Mouse (Mus musculus) gastrocnemius, adult 2 months (tissue): ENCODE measurements around the gene Insl6. TPM values are rescaled to one million over a fixed set of nuclear protein-coding genes. Genes with fewer than 3 reads are reported as not detected.

Experiments used
- DNase-seq: peaks from one replicate; pipeline ENCODE4 v3.0.0; 2022
- H3K27ac ChIP-seq: fragments of 200-600 bp; 2 replicates; pipeline ENCODE4 v1.8.1; 2022; ENCODE audit warnings: mild to moderate bottlenecking
- H3K4me3 ChIP-seq: fragments of 200-600 bp; 2 replicates; pipeline ENCODE4 v1.8.1; 2022; ENCODE audit warnings: mild to moderate bottlenecking, moderate library complexity
- CTCF ChIP-seq: fragments of 200-600 bp; IDR thresholded peaks from 2 replicates; pipeline ENCODE4 v1.8.1; 2022; ENCODE audit warnings: antibody characterized with exemption, mild to moderate bottlenecking, moderate library complexity
- intact Hi-C: fragments of 180-260 bp; cut with DNase I; formaldehyde crosslinking; loops from one replicate; pipeline ENCODE4 v1.15.1; 2025
- long read RNA-seq, 2 experiments: library from polyadenylated mRNA; stranded (forward); transcript quantifications; one replicate each; pipeline ENCODE4 v2.0.0; 2021
- total RNA-seq, 2 experiments: library from RNA; stranded (reverse); gene quantifications; 2 replicates each; pipeline ENCODE4 v1.2.3; 2021

The Insl6 gene
- not detected for total RNA-seq
- long read RNA-seq, experiment 1: 0 reads
- long read RNA-seq, experiment 2, partial matches to known transcripts: 0 of 1 reads
- long read RNA-seq, experiment 2, other reads (novel, unspliced or antisense): 0 of 1 reads

DNA sequence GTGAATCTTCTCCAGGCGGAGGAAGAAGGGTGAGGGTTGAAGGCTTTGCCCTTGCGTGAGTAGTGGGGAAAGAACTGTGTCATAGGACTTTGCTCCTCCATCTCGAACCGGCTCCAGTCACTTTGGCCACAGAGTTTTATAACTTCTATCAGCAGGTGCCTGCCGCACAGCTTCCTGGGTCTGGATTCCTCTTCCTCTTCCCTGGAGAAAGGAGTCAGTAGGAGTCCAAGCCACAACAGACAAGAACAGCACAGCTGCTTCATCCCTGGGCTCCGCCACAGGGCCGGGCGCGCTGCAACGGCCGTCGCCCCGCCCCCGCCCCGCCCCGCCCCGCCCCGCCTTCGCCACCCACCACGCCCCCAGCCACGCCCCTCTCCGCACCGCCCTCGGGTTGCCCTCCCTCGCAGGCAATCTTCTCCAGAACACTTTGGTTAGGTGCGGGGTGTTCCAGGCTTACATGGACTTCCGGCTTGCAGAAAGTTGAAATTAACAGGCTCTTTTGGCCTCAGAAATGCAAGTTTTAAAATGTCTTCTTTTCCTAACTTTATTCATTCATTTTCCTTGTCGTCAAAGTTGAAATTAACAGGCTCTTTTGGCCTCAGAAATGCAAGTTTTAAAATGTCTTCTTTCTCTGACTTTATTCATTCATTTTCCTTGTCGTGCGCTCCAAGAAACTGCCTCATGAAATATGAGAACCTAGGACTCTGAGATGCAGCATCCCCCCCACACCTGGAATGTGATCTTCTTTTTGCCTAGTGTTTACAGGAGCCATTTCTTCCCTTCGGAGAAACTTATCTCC, at the start of gene Insl6:
Insl6 (minus strand) TSS at position 304 of the 799 bp plus-strand sequence.
- intact Hi-C loops: no loop called here
- Histone ChIP-seq H3K27ac (no peak within 1 kb of the TSS), H3K4me3 (peak within 1 kb of the TSS; percentile 60)
- no peak for TF ChIP-seq CTCF
- DNase-seq: peak; percentile 85

DNA sequence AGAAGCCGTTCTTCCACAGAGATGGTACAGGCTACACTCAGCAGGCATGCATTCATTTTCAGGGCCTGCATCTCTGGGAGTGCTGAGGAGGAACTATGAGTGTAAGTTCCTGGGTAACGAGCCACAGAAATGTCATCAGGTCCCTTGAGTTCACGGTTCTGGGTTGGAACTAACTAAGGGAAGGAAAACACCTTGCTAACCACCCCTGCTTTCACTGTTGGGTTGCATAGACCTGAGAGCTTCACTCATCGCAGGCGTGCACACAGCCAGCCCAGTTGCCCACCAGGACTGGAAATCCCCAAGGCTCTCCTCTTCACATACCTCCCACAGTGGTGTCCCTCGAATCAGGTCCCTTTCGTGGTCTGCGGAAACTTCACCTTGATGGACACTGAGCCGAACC, 49.8 kb upstream of the Insl6 start:
- no peak overlapping the region for H3K27ac ChIP-seq
- no peak for DNase-seq
- H3K4me3 ChIP-seq: no peak overlapping the region
- no peak for TF ChIP-seq CTCF
- intact Hi-C loops: no loop called here

DNA sequence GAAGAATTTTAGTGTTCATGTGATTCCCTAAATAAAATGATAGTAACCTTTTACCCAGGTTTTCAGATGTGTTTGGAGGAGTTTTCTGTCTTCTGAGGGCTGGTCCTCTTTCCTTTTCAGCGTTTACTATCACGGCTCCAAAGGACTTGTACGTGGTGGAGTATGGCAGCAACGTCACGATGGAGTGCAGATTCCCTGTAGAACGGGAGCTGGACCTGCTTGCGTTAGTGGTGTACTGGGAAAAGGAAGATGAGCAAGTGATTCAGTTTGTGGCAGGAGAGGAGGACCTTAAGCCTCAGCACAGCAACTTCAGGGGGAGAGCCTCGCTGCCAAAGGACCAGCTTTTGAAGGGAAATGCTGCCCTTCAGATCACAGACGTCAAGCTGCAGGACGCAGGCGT, 48.3 kb upstream of the Insl6 start:
- TF ChIP-seq CTCF: no peak
- intact Hi-C loops: no loop called here
- H3K4me3 ChIP-seq: peak overlapping the region; percentile 37
- no peak for DNase-seq
- H3K27ac ChIP-seq: peak overlapping the region; percentile 28; the same call in 1 of the 2 replicates

DNA sequence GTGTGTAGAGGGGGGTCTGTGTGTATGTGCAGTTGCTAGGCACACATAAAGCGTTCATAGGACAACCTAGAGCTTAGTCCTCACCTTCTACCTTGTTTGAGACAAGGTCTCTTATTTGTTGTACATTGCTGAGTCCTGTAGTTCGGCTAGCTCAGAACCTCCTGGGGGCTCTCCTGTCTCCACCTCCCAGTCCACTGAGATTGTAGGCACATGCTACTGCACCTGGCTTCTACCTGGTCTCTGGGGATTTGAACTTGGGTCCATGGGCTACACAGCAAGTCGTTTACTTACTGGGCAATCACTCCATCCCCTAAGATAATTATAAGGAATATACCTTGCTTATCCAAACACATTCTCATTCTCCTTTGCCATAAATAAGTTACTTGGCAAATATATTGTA, 47.5 kb upstream of the Insl6 start:
- intact Hi-C loops: no loop called here
- no peak for TF ChIP-seq CTCF
- H3K4me3 ChIP-seq: peak overlapping the region; percentile 70
- no peak for DNase-seq
- peak overlapping the region; percentile 78 for H3K27ac ChIP-seq

DNA sequence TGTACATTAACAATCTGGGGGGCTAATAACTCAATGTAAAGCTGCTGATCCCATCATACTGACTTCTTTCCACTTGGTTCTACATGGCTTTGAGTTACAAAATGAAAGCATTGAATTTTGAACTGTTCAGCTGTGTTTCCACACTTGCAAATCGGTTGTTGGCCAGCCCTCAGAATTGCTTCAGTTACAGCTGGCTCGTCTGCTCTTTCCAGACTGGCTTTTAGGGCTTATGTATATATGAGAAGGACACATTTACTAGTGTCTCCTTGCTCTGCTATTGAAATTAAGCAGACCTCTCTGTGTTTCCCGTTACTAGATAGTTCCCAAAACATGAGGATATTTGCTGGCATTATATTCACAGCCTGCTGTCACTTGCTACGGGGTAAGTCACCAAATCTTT, 47.0 kb upstream of the Insl6 start:
- peak; percentile 44 for DNase-seq
- intact Hi-C loops: no loop called here
- Histone ChIP-seq H3K27ac (peak overlapping the region; percentile 78), H3K4me3 (peak overlapping the region; percentile 70)
- TF ChIP-seq CTCF: no peak

DNA sequence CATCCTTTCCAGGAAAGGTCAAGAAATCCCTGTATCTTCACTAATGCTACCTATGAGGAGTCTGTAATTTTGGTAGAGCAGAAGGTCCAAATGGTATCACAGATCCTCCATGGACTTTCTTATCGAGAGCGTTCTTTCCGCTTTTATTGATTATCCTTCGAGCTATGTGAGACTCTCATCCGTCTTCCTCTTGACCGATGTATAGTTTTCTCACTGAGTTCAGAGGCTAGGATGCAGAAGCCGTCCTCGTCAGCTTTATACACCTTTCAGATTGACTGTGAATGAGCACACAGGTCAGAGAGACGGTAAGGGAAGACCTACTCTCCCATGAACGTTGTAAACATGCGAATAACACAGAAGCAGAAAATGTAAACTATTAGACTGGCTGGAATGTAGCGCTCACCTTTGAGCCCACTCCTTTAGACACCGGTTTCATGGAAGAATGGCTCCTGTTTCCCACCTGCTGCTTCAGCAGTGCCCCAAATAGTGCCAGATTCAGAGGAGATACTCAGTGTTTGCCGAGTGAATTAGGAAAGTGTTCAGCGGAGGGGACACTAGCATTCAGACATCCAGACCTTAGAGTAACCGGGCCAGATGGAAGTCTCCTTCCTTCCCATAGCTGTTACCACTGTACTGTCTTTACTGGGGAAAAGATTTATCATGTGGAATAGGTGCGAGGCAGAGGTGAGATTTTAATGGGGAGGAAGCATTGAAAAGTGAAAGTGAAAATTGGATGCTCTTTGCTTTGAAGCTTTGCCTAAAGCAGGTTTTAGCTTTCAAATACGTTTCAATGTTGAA, 46.3 kb upstream of the Insl6 start:
- Histone ChIP-seq H3K27ac (peak overlapping the region; percentile 78), H3K4me3 (peak overlapping the region; percentile 70)
- no peak for TF ChIP-seq CTCF
- intact Hi-C loops: no loop called here
- DNase-seq: no peak

DNA sequence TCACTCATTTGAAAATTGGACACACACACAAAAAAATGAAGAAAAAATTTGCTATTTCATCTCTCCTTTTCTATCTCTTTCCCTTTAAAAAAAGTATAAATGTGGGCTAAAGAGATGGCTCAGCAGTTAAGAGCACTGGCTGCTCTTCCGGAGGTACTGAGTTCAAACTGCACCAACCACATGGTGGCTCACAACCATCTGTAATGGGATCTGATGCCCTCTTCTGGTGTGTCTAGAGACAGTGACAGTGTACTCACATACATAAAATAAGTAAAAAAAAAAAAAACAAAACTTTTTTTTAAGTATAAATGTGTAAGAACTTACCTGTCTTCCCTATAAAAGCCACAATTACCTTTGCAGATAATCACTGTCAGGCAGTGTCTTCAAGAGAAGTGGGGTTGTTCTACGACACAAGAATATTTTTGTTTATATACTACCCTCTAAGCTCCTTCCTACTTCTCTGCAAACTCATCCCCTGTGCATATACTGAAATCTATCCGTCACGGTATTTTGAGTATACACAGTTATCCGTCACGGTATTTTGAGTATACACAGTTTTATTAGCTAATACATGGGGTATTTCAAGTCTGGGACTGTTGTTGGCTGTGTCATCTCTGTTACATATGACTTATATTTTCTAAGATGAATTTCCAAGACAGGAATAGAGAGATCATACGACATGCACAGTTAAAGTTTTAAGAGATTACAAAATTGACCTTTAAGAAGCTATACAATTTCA, 45.6 kb upstream of the Insl6 start:
- no peak for DNase-seq
- intact Hi-C loops: no loop called here
- TF ChIP-seq CTCF: no peak
- H3K27ac ChIP-seq: peak overlapping the region; percentile 78
- H3K4me3 ChIP-seq: no peak overlapping the region; the same call in 1 of the 2 replicates

DNA sequence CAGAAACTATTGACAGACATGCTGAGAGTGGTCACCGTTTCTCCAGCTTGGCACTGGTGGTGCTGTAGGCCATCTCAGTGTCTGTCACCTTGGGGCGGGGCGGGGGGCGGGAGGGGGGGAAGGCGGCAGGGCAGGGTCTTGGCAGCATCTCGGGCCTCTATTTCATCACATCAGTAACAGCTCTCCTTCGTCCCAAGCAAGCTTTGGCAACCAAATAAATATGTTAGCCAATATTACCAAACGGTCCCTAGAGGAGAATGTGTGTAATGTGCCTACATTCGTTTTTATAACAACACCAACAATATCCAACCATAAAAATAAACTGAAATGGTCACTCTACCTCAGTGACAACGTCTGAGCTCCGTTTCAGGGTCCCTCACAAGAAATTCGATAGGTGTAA, 45.0 kb upstream of the Insl6 start:
- peak; percentile 28 for DNase-seq
- intact Hi-C loops: no loop called here
- Histone ChIP-seq H3K4me3 (no peak overlapping the region), H3K27ac (peak overlapping the region; percentile 40; the same call in 1 of the 2 replicates)
- TF ChIP-seq CTCF: no peak

DNA sequence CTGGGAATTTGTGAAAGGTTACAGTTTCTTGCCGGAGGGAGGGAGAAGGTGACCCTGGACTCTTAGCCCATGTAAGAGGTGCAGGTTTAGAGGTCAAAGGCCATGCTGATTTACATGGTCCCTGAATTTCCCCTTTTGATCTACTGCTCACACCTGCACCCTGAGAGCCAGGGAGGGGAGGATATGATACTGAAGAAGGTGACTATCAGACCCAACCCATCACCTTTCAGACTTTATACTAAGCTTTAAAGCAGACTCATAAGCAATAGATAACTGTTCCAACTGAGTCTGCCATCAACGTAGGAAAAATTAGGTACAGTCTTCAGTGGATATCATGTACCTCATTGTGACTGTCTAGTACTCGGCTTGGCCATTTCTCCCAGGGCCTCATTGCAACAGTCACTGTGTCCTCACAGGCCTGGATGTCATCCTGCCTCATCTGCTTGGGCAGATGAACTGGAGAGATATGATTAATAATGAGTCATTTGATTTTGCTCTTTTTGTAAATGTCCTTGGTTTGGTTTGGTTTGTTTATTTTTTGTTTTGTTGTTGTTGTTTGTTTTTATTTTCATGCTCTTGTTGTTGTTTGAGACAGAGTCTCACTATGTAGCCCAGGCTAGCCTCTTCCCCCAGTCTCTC, 43.6 kb upstream of the Insl6 start:
- no peak for TF ChIP-seq CTCF
- DNase-seq: no peak
- Histone ChIP-seq H3K4me3 (peak overlapping the region; percentile 30; the same call in 1 of the 2 replicates), H3K27ac (peak overlapping the region; percentile 40; the same call in 1 of the 2 replicates)
- intact Hi-C loops: loop anchor here (5.0 kb wide), 1 partner anchor 194 kb away; no protein-coding TSS in a partner anchor

DNA sequence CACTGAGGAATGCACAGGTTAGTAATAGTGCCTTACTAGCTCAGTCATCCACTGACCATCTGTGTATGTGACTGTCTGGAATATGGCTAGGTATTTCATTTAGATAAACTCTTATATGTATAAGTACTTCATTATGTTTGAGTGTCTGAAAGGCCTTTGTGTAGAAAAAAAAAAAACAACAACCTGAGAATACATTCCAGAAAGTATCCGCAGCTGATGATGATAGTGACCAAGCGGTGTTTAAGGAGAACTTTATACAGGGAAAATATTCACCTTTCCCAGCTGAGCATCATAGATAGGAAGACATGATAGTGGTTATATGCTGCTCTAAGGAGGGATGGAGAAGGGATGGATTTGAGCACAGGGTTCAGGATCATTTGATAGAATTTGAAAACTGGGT, 42.9 kb upstream of the Insl6 start:
- intact Hi-C loops: loop anchor here (5.0 kb wide), 1 partner anchor 194 kb away; no protein-coding TSS in a partner anchor
- no peak for DNase-seq
- Histone ChIP-seq H3K4me3 (peak overlapping the region; percentile 82), H3K27ac (peak overlapping the region; percentile 89)
- no peak for TF ChIP-seq CTCF

DNA sequence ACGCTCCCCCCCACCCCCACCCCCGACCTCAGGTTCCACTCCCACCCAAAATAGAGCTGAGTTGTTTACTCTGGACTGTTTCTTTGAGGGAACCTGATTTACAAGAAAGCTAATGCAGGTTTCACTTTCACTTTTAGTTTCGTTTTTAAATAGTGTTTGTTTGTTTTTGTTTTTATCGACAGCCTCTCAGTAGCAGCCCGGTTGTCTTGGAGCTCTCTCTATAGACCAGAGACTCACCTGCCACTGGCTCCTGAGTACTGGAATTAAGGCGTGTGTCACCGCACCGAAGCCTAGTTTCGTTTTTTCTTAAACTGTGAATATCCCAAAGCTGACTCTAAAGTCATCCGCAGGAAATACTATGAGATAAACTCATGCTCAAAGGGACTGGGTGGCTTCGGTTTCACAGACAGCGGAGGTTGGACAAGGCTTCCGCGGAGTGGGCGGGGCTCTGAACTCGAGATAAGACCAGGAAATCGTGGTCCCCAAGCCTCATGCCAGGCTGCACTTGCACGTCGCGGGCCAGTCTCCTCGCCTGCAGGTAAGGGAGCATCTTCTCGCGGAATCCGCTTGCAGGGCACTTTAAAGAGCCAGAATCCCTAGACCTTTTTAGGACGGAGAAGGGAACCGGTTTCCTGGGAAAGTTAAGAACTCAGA, 41.9 kb upstream of the Insl6 start, which contains the start of the genes Plgrkt and Cd274:
Plgrkt (minus strand) TSS at position 422 of the 654 bp plus-strand sequence.
Cd274 (plus strand) TSS at position 487 of the 654 bp plus-strand sequence.
- TF ChIP-seq CTCF: no peak
- peak within 1 kb of the TSS; percentile 82 for H3K4me3 ChIP-seq
- intact Hi-C loops: loop anchor here (5.0 kb wide), 1 partner anchor 195 kb away; no protein-coding TSS in a partner anchor
- H3K27ac ChIP-seq: peak within 1 kb of the TSS; percentile 89
- DNase-seq: peak; percentile 80
